Mouse (Mus musculus) megakaryocyte, adult 5-6 weeks (primary cell): ENCODE measurements around the gene Arhgef25. TPM values are rescaled to one million over a fixed set of nuclear protein-coding genes. Genes with fewer than 3 reads are reported as not detected.
"Not testable (repeated sequence)": the region's sequence is repeated elsewhere in the genome, so short reads cannot be mapped to it uniquely, and the experiment has no call there.

Experiments
- ATAC-seq: 2 replicates; pipeline ENCODE4 v1.8.0; 2016; ENCODE audit warnings: mild to moderate bottlenecking, inconsistent platforms; ENCODE audit not compliant: poor library complexity, severe bottlenecking
- total RNA-seq, 2 experiments: library from RNA; stranded (forward) in 1 of 2; stranded (reverse) in 1 of 2; fragments of 153-499, 151-499 nt in 1 of 2; fragments of 221-1000, 200-1000 nt in 1 of 2; gene quantifications; 2 replicates each; pipeline versions ENCODE4 v1.2.3 to v1.2.4; 2015 to 2017

Arhgef25 gene
- total RNA-seq, 2 experiments from 2014 or later = 1.0 TPM; not detected in 1

GRCm38 (mm10) chr10:127143228-127143627 lies 46.7 kb downstream of the Arhgef25 start:
- no peak for ATAC-seq

- peak; percentile 52 for ATAC-seq
Measured at GRCm38 (mm10) chr10:127141500-127141899, 48.4 kb downstream of the Arhgef25 start.

DNA sequence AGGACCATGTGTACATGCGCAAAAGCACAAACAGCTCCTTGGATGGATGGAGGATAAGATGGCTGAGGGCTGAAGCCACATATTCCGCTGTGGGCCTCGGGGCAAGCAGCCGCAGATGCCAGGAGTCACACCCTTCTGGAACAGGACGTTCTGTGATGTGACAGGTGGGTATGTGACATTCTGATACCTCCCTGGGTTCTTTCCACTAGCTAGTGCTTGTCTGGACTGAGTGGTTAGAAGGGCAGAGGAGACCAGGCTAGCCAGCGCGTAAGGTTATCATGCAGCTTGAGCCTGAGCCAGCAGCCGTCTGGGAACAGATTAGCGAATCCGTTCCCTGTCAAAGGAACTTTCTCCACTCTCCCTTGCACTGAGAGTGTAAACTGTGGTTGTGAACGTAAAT lies 48.9 kb downstream of the Arhgef25 start:
- no peak for ATAC-seq

GRCm38 (mm10) chr10:127138328-127139141 lies 51.3 kb downstream of the Arhgef25 start:
- no peak for ATAC-seq

DNA sequence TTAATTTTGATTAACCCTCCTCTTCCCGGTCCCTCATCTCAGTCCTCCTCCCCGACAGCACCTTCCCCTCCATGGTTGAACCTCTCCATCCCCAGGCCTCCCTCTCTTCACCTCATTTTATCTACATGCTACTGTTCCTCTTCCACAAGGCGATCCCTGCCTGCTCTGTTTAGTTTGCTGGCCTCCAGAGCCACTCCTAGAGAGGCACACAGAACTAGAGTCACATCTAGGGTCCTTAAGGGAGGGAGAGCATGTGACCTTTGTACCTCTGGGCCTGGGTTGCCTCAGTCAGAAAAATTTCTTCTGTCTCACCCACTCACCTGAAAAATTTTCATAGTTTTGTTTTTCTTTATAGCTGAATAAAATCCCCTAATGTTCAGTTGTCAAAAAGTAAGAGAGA lies 52.0 kb downstream of the Arhgef25 start:
- ATAC-seq = no peak

GRCm38 (mm10) chr10:127136510-127136909 lies 53.4 kb downstream of the Arhgef25 start:
- peak; percentile 84 for ATAC-seq

DNA sequence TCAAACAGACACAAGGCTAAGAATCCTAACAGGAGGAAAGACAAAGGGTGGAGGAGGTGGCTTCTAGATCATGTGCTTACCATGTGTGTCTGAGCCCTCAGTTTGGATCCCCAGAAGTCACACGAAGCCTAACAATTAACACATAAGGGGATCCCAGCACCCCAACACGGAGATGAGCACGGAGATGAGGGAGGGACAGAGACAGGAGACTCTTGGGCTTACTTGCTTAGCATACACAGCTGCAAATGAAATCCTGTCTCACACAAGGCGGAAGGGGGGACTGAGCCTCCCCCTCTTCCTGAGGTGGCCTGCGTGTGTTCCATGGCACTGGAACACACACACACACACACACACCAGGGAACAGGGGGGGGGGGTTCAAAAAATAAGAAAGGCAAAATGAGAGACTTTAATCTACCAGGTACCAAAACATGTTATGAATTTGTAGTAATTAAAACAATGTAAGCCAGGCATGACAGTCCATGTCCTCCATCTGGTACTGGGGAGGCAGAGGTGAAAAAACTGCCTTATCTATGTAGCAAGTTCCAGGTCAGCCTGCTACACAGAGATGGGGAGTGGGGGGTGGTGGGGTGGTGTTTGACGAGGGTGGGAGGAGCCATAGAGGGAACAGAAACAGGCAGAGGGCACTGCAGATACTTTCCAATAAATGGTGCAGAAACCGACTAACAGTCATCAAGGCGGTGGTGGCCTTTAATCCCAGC lies 54.6 kb downstream of the Arhgef25 start:
- peak; percentile 61 for ATAC-seq

GRCm38 (mm10) chr10:127134394-127135035 lies 55.4 kb downstream of the Arhgef25 start:
- ATAC-seq = not testable (repeated sequence)

Other genes with a start within 250 kb of the Arhgef25 start
- 73.2 and 75.2 TPM in 2 replicates for gene Ctdsp2, start 211.4 kb downstream of the Arhgef25 start, total RNA-seq (2015)
- 38.0 and 41.9 TPM in 2 replicates for gene Ctdsp2, start 211.4 kb downstream of the Arhgef25 start, total RNA-seq (2017)
- gene Avil, start 189.4 kb downstream of the Arhgef25 start, total RNA-seq (2015) = 0.07 TPM in 1 of 2 replicates, not detected in the other
- gene Avil, start 189.4 kb downstream of the Arhgef25 start, total RNA-seq (2017) = 0.04 and 0.16 TPM in 2 replicates
- gene Tsfm, start 159.2 kb downstream of the Arhgef25 start, total RNA-seq (2015) = 17.4 and 25.7 TPM in 2 replicates
- gene Tsfm, start 159.2 kb downstream of the Arhgef25 start, total RNA-seq (2017) = 17.1 and 21.0 TPM in 2 replicates
- 4.2 and 5.4 TPM in 2 replicates for gene Mettl1, start 148.7 kb downstream of the Arhgef25 start, total RNA-seq (2015)
- gene Mettl1, start 148.7 kb downstream of the Arhgef25 start, total RNA-seq (2017) = 3.5 and 8.9 TPM in 2 replicates
- not detected in 2 replicates for gene Eef1akmt3, start 148.6 kb downstream of the Arhgef25 start, total RNA-seq (2015)
- gene Eef1akmt3, start 148.6 kb downstream of the Arhgef25 start, total RNA-seq (2017) = 0.08 TPM in 1 of 2 replicates, not detected in the other
- gene Cyp27b1, start 141.8 kb downstream of the Arhgef25 start, total RNA-seq (2015) = not detected in 2 replicates
- gene Cyp27b1, start 141.8 kb downstream of the Arhgef25 start, total RNA-seq (2017) = not detected in 2 replicates
- 0.04 TPM in 1 of 2 replicates, not detected in the other for gene March9, start 129.9 kb downstream of the Arhgef25 start, total RNA-seq (2015)
- 0.22 and 0.37 TPM in 2 replicates for gene March9, start 129.9 kb downstream of the Arhgef25 start, total RNA-seq (2017)
- gene Cdk4, start 126.5 kb downstream of the Arhgef25 start, total RNA-seq (2015) = 276 and 285 TPM in 2 replicates
- gene Cdk4, start 126.5 kb downstream of the Arhgef25 start, total RNA-seq (2017) = 174 and 258 TPM in 2 replicates
- 70.0 and 82.5 TPM in 2 replicates for gene Tspan31, start 119.8 kb downstream of the Arhgef25 start, total RNA-seq (2015)
- gene Tspan31, start 119.8 kb downstream of the Arhgef25 start, total RNA-seq (2017) = 61.6 and 62.5 TPM in 2 replicates
- gene Agap2, start 114.8 kb downstream of the Arhgef25 start, total RNA-seq (2015) = 4.1 and 8.3 TPM in 2 replicates
- gene Agap2, start 114.8 kb downstream of the Arhgef25 start, total RNA-seq (2017) = 32.5 and 35.4 TPM in 2 replicates
- 39.9 and 42.3 TPM in 2 replicates for gene Os9, start 69.0 kb downstream of the Arhgef25 start, total RNA-seq (2015)
- 170 and 195 TPM in 2 replicates for gene Os9, start 69.0 kb downstream of the Arhgef25 start, total RNA-seq (2017)
- gene B4galnt1, start 24.9 kb downstream of the Arhgef25 start, total RNA-seq (2015) = 113 TPM in 2 replicates
- gene B4galnt1, start 24.9 kb downstream of the Arhgef25 start, total RNA-seq (2017) = 67.7 and 75.5 TPM in 2 replicates
- 0.91 TPM in 1 of 2 replicates, not detected in the other for gene Slc26a10, start 9.4 kb downstream of the Arhgef25 start, total RNA-seq (2015)
- gene Slc26a10, start 9.4 kb downstream of the Arhgef25 start, total RNA-seq (2017) = 0.22 and 0.53 TPM in 2 replicates
- 8.2 and 9.2 TPM in 2 replicates for gene Dtx3, start 5.6 kb upstream of the Arhgef25 start, total RNA-seq (2015)
- 4.5 and 9.1 TPM in 2 replicates for gene Dtx3, start 5.6 kb upstream of the Arhgef25 start, total RNA-seq (2017)
- gene Pip4k2c, start 21.5 kb upstream of the Arhgef25 start, total RNA-seq (2015) = 9.6 and 12.0 TPM in 2 replicates
- 13.2 and 17.8 TPM in 2 replicates for gene Pip4k2c, start 21.5 kb upstream of the Arhgef25 start, total RNA-seq (2017)
- 0.85 and 0.93 TPM in 2 replicates for gene Kif5a, start 73.3 kb upstream of the Arhgef25 start, total RNA-seq (2015)
- 0.70 and 0.94 TPM in 2 replicates for gene Kif5a, start 73.3 kb upstream of the Arhgef25 start, total RNA-seq (2017)
- 78.9 and 82.6 TPM in 2 replicates for gene Dctn2, start 76.3 kb upstream of the Arhgef25 start, total RNA-seq (2015)
- gene Dctn2, start 76.3 kb upstream of the Arhgef25 start, total RNA-seq (2017) = 90.1 and 96.4 TPM in 2 replicates
- 40.4 and 48.4 TPM in 2 replicates for gene Mbd6, start 98.9 kb upstream of the Arhgef25 start, total RNA-seq (2015)
- gene Mbd6, start 98.9 kb upstream of the Arhgef25 start, total RNA-seq (2017) = 5.6 and 8.9 TPM in 2 replicates
- gene Mars, start 121.7 kb upstream of the Arhgef25 start, total RNA-seq (2015) = 38.4 and 47.8 TPM in 2 replicates
- 80.3 and 95.2 TPM in 2 replicates for gene Mars, start 121.7 kb upstream of the Arhgef25 start, total RNA-seq (2017)
- 135 and 138 TPM in 2 replicates for gene Arhgap9, start 131.9 kb upstream of the Arhgef25 start, total RNA-seq (2015)
- gene Arhgap9, start 131.9 kb upstream of the Arhgef25 start, total RNA-seq (2017) = 96.8 and 108 TPM in 2 replicates
- not detected in 2 replicates for gene Gli1, start 151.9 kb upstream of the Arhgef25 start, total RNA-seq (2015)
- not detected in 2 replicates for gene Gli1, start 151.9 kb upstream of the Arhgef25 start, total RNA-seq (2017)
- not detected in 2 replicates for gene Inhbe, start 164.3 kb upstream of the Arhgef25 start, total RNA-seq (2015)
- 0.04 TPM in 1 of 2 replicates, not detected in the other for gene Inhbe, start 164.3 kb upstream of the Arhgef25 start, total RNA-seq (2017)
- not detected in 2 replicates for gene Inhbc, start 180.3 kb upstream of the Arhgef25 start, total RNA-seq (2015)
- not detected in 2 replicates for gene Inhbc, start 180.3 kb upstream of the Arhgef25 start, total RNA-seq (2017)
- gene R3hdm2, start 190.2 kb upstream of the Arhgef25 start, total RNA-seq (2015) = 87.2 and 101 TPM in 2 replicates
- gene R3hdm2, start 190.2 kb upstream of the Arhgef25 start, total RNA-seq (2017) = 30.6 and 41.3 TPM in 2 replicates